Mouse (Mus musculus) macrophage (primary cell): ENCODE measurements at regions not wholly inside any gene's neighbourhood (a gene's known extent, or its start where the extent isn't known, plus 50 kb on each side); places are given as distances from the start of the nearest gene placed in this dataset.
A peak's percentile ranks its signal among the peaks of the same experiment; 100 is the strongest.

Experiments
- H3K27ac ChIP-seq: fragments of 350-480 bp; formaldehyde crosslinking; 2 replicates; pipeline ENCODE4 v1.9.0; 2021
- H3K36me3 ChIP-seq: fragments of 350-480 bp; formaldehyde crosslinking; 2 replicates; pipeline ENCODE4 v1.9.0; 2021; ENCODE audit errors: inconsistent target
- H3K4me3 ChIP-seq: fragments of 350-480 bp; formaldehyde crosslinking; 2 replicates; pipeline ENCODE4 v1.9.0; 2021; ENCODE audit errors: inconsistent target
- H3K79me2 ChIP-seq: fragments of 350-480 bp; formaldehyde crosslinking; 2 replicates; pipeline ENCODE4 v1.9.0; 2021; ENCODE audit errors: inconsistent target
- WGBS: methylation state at CpG from one replicate; pipeline ENCODE4 v1.1.7; 2026; ENCODE audit warnings: inconsistent platforms; ENCODE audit not compliant: missing documents; 5-methylcytosine and 5-hydroxymethylcytosine counted together

- peak overlapping the region; percentile 88 for H3K27ac ChIP-seq
- no peak overlapping the region for H3K4me3 ChIP-seq
- no peaks in the 10 kb centered on the region for H3K36me3 ChIP-seq
- WGBS: 43% methylated on average over 18 of the region's 18 CpGs
- H3K79me2 ChIP-seq: no peaks in the 10 kb centered on the region
Observed at GRCm38 (mm10) chr2:173351831-173352755, 75.8 kb upstream of the Pmepa1 start.

- WGBS: 57% methylated on average over 3 of the region's 3 CpGs
- H3K79me2 ChIP-seq: no peaks in the 10 kb centered on the region
- H3K27ac ChIP-seq: peak overlapping the region; percentile 88
- H3K4me3 ChIP-seq: no peak overlapping the region
- H3K36me3 ChIP-seq: no peaks in the 10 kb centered on the region
Observed at GRCm38 (mm10) chr2:173352756-173353139, 76.4 kb upstream of the Pmepa1 start.

GRCm38 (mm10) chr2:173353435-173354241, 77.3 kb upstream of the Pmepa1 start:
- WGBS: 91% methylated on average over 16 of the region's 16 CpGs
- Histone ChIP-seq H3K27ac (no peak overlapping the region), H3K36me3 (no peaks in the 10 kb centered on the region), H3K79me2 (no peaks in the 10 kb centered on the region), H3K4me3 (no peak overlapping the region)

- Histone ChIP-seq H3K79me2 (no peaks in the 10 kb centered on the region), H3K4me3 (no peak overlapping the region), H3K27ac (no peak overlapping the region), H3K36me3 (no peaks in the 10 kb centered on the region)
- WGBS: 91% methylated on average over 5 of the region's 5 CpGs
Observed at GRCm38 (mm10) chr2:173356786-173357185, 80.5 kb upstream of the Pmepa1 start.

- Histone ChIP-seq H3K4me3 (no peak overlapping the region), H3K27ac (no peak overlapping the region), H3K36me3 (no peaks in the 10 kb centered on the region), H3K79me2 (no peaks in the 10 kb centered on the region)
- WGBS: 35% methylated on average over 24 of the region's 24 CpGs
Observed at GRCm38 (mm10) chr2:173365441-173366166, 89.3 kb upstream of the Pmepa1 start.

GRCm38 (mm10) chr2:173366734-173367133, 90.4 kb upstream of the Pmepa1 start:
- no peaks in the 10 kb centered on the region for H3K79me2 ChIP-seq
- H3K4me3 ChIP-seq: no peak overlapping the region
- H3K36me3 ChIP-seq: no peaks in the 10 kb centered on the region
- 49% methylated on average over 11 of the region's 11 CpGs for WGBS
- H3K27ac ChIP-seq: no peak overlapping the region

GRCm38 (mm10) chr2:173368899-173369298, 92.6 kb upstream of the Pmepa1 start:
- WGBS: 78% methylated on average over 7 of the region's 7 CpGs
- H3K36me3 ChIP-seq: no peaks in the 10 kb centered on the region
- no peaks in the 10 kb centered on the region for H3K79me2 ChIP-seq
- no peak overlapping the region for H3K4me3 ChIP-seq
- H3K27ac ChIP-seq: no peak overlapping the region

- Histone ChIP-seq H3K4me3 (no peak overlapping the region), H3K36me3 (no peaks in the 10 kb centered on the region), H3K27ac (no peak overlapping the region), H3K79me2 (no peaks in the 10 kb centered on the region)
- 84% methylated on average over 6 of the region's 6 CpGs for WGBS
Observed at GRCm38 (mm10) chr2:173376926-173377325, 100.6 kb upstream of the Pmepa1 start.

GRCm38 (mm10) chr2:173377497-173378257, 101.3 kb upstream of the Pmepa1 start:
- Histone ChIP-seq H3K27ac (no peak overlapping the region), H3K36me3 (no peaks in the 10 kb centered on the region), H3K4me3 (no peak overlapping the region), H3K79me2 (no peaks in the 10 kb centered on the region)
- 8% methylated on average over 11 of the region's 12 CpGs for WGBS

- 90% methylated on average over 1 of the region's 1 CpGs for WGBS
- Histone ChIP-seq H3K27ac (no peak overlapping the region), H3K4me3 (no peak overlapping the region), H3K79me2 (no peaks in the 10 kb centered on the region), H3K36me3 (no peaks in the 10 kb centered on the region)
Observed at GRCm38 (mm10) chr2:173379736-173380135, 103.4 kb upstream of the Pmepa1 start.

GRCm38 (mm10) chr2:173380341-173380761, 104.0 kb upstream of the Pmepa1 start:
- Histone ChIP-seq H3K27ac (no peak overlapping the region), H3K79me2 (no peaks in the 10 kb centered on the region), H3K4me3 (no peak overlapping the region), H3K36me3 (no peaks in the 10 kb centered on the region)
- WGBS: 19% methylated on average over 3 of the region's 3 CpGs

GRCm38 (mm10) chr2:173382176-173382813, 106.0 kb upstream of the Pmepa1 start:
- H3K27ac ChIP-seq: no peak overlapping the region
- no peaks in the 10 kb centered on the region for H3K36me3 ChIP-seq
- WGBS: 38% methylated on average over 7 of the region's 7 CpGs
- H3K79me2 ChIP-seq: no peaks in the 10 kb centered on the region
- no peak overlapping the region for H3K4me3 ChIP-seq

GRCm38 (mm10) chr2:173384935-173385586, 108.7 kb upstream of the Pmepa1 start:
- Histone ChIP-seq H3K36me3 (no peaks in the 10 kb centered on the region), H3K27ac (no peak overlapping the region), H3K79me2 (no peaks in the 10 kb centered on the region), H3K4me3 (no peak overlapping the region)
- 75% methylated on average over 7 of the region's 8 CpGs for WGBS
